Mouse (Mus musculus): Measurements from ENCODE around the gene Selenop. TPM values are rescaled to one million over a fixed set of nuclear protein-coding genes. Genes with fewer than 3 reads are reported as not detected.
"Not testable (repeated sequence)": the region's sequence is repeated elsewhere in the genome, so short reads cannot be mapped to it uniquely, and the experiment has no call there.

The Selenop gene
- total RNA-seq (2021), result 100 to 1,000 TPM; 302 to 350 TPM
- long read RNA-seq, transcript Selenop-203 (5 exons, 2,085 nt), result major isoform, 316 of 336 reads
- long read RNA-seq, partial matches to known transcripts, result 11 of 336 reads
- long read RNA-seq, other reads (novel, unspliced or antisense), result 5 of 336 reads

- no peak for DNase-seq (ENCODE audit: low spot score in 2 of 2)
Observed at GRCm38 (mm10) chr15:3268247-3268646, at the start of gene Selenop. Selenop (plus strand) TSS chr15:3268547.

- DNase-seq (ENCODE audit: low spot score in 2 of 2), result not testable (repeated sequence)
Observed at GRCm38 (mm10) chr15:3218668-3219067, 49.7 kb upstream of the Selenop start.

DNA sequence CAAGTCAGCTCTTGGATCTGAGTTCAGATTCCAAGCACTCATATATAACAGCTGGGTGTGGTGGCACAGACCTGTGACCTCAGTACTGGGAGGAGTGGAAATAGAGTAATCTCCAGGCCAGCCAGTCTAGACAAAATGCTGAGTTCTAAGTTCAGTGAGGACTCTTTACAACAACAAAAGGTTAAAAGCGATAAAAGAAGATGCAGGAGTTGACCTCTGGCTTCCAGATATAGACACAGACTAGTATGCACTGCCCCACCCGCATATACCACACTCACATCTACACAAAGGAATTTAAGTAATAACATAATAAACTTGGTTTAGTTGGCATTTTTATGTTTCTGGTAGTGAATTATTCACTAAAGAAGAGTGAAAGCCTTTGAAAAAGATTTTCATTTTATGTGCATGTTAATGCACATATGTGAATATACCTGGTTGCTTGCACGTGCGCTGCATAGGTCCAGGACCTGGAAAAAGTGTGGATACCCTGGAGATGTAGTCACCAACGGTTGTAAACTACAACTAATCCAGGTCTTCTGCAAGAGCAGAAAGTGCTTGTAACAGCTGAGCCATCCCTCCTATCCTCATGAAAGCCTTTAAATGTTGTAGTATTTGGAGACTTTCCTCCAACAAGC lies 45.4 kb upstream of the Selenop start:
- no peak for DNase-seq (ENCODE audit: low spot score in 2 of 2)

DNA sequence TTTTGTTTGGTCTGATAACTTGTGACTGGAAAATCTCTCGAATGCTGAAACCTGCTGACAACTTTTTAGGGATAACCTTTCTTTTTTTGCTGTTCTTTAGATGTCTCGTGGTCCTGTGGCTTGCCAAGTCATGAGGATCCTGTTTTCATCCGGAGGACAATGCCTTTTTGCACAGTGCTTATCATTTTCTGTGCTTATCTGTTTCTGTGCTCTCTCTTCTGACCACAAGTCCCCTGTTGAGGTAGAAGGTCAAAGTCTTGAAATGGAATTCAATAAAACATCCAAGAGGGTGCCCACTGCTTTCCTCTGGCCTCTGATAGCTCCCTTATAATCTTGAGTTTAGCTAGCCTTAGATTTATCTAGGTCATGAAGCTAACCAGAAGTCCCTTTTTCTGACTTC lies 41.8 kb upstream of the Selenop start:
- DNase-seq (ENCODE audit: low spot score in 2 of 2), result no peak

DNA sequence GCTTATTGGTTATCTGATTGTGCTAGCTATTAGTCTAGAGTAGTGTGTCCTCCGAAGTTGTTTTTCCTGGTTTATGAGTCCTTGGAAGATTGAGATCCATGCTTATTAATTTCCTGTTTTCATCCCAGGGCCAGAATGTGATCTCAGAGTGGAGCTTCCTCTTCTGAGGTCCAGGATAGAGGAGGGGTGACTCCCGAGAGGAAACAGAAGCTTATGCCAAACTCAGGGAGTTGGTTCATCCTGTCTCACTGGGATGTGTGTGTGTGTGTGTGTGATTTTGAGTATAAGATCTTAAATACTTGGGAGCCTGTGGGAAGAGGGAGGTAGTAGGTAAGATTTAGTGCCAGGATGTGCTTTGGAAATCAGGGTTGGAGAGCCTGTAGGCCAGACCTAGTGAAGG lies 40.2 kb upstream of the Selenop start:
- DNase-seq (ENCODE audit: low spot score in 2 of 2), result no peak

DNA sequence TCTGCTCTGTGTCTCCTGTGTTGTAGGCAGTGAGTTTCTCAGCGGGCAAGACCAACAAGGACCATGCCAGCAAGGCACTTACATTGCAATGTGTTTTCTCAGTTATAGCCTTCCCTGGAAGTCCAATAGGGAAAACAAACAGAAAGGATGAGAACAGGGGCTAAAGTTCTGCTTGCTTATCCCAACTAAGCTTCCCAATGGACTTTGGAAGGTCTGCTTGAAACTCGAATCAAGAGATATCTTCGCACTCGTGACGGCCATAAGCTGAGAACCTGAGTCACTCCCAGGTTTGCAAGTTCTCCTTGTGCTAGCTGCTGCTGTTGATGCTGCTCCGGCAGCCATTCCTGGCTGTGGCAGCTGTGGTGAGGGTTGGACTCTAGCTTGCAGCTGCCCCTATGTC lies 39.4 kb upstream of the Selenop start:
- DNase-seq (ENCODE audit: low spot score in 2 of 2), result no peak

DNA sequence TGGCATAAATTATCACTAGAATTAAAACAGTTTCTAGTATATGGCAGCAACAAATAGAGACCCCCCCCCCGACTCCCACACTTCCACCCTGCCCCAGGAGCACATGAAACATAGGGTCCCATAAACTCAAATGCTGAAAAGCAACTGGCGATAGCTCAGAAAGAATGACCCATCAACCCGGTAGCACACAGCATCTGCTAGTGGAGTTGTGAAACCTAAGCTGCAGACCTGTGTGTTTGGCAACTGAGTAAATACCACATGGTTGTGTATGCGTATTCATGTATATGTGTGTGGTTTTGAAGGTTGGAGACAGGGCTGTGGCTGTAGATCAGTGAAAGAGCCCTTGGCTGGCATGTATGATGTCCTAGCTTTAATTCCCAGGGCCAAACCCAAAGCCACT lies 37.3 kb upstream of the Selenop start:
- DNase-seq (ENCODE audit: low spot score in 2 of 2), result no peak

- DNase-seq (ENCODE audit: low spot score in 2 of 2), result peak in 1 of 2 experiments; percentile 27
Observed at GRCm38 (mm10) chr15:3232168-3232835, 36.0 kb upstream of the Selenop start.

GRCm38 (mm10) chr15:3233837-3234551 lies 34.4 kb upstream of the Selenop start:
- DNase-seq (ENCODE audit: low spot score in 2 of 2), result no peak

GRCm38 (mm10) chr15:3236338-3236737 lies 32.0 kb upstream of the Selenop start:
- DNase-seq (ENCODE audit: low spot score in 2 of 2), result no peak

DNA sequence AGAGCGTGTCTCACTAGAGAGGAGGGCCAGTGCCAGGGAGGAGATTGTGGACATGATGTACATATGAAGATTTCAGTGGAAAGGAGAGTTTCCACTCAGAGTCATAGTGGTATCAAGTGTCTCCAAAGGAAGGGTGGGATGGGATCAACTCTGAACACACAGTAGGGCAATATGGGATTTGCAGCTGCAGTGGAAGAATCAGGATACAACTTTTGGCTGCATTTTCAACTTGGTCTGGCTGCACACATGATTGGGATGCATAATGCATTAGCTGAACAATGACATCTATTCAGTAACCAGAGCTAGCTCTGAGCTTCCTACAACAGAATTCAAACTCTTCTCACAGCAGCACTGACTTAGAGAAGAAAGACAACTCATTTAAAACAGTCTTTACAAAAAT lies 30.4 kb upstream of the Selenop start:
- DNase-seq (ENCODE audit: low spot score in 2 of 2), result peak in 1 of 2 experiments; percentile 53

DNA sequence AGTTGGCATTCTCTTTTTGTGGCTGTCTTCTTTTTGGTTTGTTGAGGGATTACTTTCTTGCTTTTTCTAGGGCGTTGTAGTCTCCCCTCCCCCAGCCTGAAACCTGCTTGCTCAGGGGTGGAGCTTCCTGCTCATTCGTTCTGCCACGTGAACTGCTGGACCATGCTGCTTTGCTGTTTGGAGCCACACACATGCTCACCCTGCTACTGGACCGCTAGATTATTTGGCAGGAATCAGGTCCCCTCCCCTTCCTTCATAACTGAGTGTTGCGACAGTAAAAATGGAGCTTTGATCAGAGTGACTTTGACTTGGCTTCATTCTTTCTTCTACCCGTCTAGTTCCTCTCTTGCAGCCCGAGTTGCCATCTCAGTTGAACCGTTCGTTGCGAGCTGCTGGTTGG lies 23.3 kb upstream of the Selenop start:
- not testable (repeated sequence) for DNase-seq (ENCODE audit: low spot score in 2 of 2)

- no peak for DNase-seq (ENCODE audit: low spot score in 2 of 2)
Observed at GRCm38 (mm10) chr15:3250620-3251019, 17.7 kb upstream of the Selenop start.

DNA sequence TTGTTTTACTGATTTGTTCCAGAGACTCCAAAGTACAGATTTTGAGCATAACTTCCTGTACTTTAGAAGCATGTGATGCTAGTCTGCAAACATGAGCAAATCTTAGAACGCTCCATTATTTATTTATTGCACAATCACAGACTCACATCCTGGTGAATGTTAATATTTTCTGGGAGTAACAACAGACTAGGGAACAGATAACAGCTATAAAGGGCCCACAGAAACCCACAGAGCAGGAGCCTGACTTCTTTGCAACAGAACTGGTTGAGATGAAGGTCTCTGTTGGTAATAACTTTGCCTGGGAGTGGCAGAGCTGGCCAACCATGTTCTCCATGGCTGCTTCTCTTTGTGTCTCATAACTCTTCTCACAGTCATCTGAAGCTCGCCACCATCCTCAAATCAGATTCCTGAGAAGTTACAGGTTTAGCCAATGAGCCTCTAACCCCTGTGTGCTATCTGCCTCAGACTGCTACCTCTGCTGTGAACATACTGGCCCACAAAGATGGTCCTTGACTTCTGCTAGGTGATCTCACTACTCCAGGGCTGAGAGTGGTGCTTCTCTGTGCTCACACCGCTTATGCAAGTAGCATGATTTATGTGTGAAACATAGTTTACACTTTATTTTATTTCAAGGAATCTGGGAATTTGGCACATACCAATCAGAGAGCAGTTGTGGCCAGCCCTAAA lies 17.2 kb upstream of the Selenop start:
- no peak for DNase-seq (ENCODE audit: low spot score in 2 of 2)

DNA sequence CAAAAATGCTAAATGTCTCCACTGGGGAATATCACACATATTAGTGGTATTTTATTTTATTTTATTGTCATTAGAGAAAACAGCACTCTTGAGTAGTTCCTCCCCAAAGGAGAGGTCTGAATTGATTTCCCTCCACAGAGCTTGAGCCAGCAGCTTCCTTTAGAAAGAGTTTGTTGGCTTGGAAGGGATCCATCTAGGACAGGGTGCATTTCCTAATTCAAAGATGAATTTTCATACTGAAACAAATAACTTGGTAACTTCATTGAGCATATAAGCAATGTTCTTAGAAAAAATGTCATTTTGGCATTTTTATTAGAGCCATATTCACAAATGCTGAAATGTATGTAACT lies 16.7 kb upstream of the Selenop start:
- no peak for DNase-seq (ENCODE audit: low spot score in 2 of 2)

DNA sequence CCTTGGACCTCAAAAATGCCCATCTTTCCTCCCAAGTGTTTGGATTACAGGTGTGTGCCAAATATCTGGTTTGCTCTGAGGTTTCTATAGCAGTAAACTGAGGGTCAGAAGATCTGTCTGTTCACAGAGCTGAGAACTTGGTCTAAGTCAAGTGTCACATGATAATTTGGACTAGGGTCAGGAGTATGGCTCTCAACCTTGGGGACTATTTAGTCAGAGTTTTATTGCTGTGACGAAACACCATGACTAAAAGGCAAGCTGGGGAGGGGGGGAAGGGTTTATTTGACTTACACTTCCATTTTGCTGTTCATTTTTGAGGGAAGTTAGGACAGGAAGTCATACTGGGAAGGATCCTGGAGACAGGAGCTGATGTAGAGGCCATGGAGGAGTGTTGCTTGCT lies 9.3 kb upstream of the Selenop start:
- no peak for DNase-seq (ENCODE audit: low spot score in 2 of 2)

DNA sequence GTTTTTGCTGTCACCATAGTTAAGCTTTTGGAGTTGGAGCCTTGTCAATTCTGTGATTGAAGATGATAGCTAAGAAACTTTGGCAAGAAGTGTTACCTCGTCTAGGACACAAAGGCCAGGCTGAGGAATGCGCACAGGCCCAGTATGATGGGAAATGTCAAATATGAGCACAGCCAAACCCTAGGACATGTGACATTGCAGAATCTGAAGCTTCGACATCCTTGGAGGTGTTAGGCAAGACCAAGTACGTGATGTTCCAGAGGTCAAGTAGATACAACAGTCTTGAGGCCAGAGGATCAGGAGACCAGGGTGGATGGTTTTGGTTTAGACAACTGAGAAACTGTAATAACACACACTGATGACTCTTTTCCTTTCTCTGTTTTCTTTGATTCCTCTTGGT lies 8.0 kb upstream of the Selenop start:
- DNase-seq (ENCODE audit: low spot score in 2 of 2), result no peak

- DNase-seq (ENCODE audit: low spot score in 2 of 2), result no peak
Observed at GRCm38 (mm10) chr15:3262883-3263282, 5.5 kb upstream of the Selenop start.

GRCm38 (mm10) chr15:3264293-3264692 lies 4.1 kb upstream of the Selenop start:
- no peak for DNase-seq (ENCODE audit: low spot score in 2 of 2)

- DNase-seq (ENCODE audit: low spot score in 2 of 2), result no peak
Observed at GRCm38 (mm10) chr15:3264828-3265227, 3.5 kb upstream of the Selenop start.

- DNase-seq (ENCODE audit: low spot score in 2 of 2), result no peak
Observed at GRCm38 (mm10) chr15:3269496-3269895, 1.1 kb downstream of the Selenop start.
